Mouse (Mus musculus) brain, embryonic 14.5 days (tissue): ENCODE measurements around the gene Dock11.

Experiments used
- CTCF ChIP-seq: fragments of 200-500 bp; IDR thresholded peaks from 2 replicates; pipeline ENCODE4 v1.5.1; 2012; ENCODE audit warnings: inconsistent platforms, mild to moderate bottlenecking, moderate library complexity, borderline replicate concordance; ENCODE audit not compliant: insufficient read depth, insufficient read length; ENCODE audit errors: extremely low read depth
- POLR2A ChIP-seq: fragments of 200-500 bp; IDR thresholded peaks from 2 replicates; pipeline ENCODE4 v1.6.1; 2012; ENCODE audit warnings: mild to moderate bottlenecking, inconsistent platforms, borderline replicate concordance; ENCODE audit not compliant: poor library complexity, insufficient read depth, insufficient read length, severe bottlenecking; ENCODE audit errors: extremely low read depth

DNA sequence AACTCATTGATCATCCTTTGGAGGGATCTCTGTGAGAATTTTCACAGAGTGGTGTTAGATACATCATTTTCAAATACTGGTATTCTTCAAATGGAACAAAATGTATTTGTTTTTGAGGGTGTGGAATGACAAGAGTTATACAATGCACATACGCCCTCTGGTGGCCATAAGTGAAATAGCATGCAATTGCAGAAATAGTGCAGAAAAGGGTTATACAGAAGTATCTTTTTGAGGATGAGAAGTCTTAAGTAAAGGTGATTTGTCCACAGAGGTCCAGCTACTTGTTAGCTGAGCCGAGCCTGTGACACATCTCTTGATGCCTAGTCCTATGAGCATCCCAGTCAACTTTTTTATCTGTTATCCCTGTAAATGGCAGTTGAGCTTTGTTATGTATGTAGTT lies 108.4 kb downstream of the Dock11 start:
- TF ChIP-seq CTCF (peak; percentile 28; the same call in 1 of the 2 replicates), POLR2A (no peak)
